Mouse (Mus musculus): ENCODE measurements around the gene Atg14. TPM values are rescaled to one million over a fixed set of nuclear protein-coding genes. Genes with fewer than 3 reads are reported as not detected.
A peak's percentile ranks its signal among the peaks of the same experiment; 100 is the strongest.
"Not testable (repeated sequence)": the region's sequence is repeated elsewhere in the genome, so short reads cannot be mapped to it uniquely, and the experiment has no call there.

Gene Atg14
- 1 to 10 TPM; 6.9 to 7.0 TPM for total RNA-seq (2021)

DNA sequence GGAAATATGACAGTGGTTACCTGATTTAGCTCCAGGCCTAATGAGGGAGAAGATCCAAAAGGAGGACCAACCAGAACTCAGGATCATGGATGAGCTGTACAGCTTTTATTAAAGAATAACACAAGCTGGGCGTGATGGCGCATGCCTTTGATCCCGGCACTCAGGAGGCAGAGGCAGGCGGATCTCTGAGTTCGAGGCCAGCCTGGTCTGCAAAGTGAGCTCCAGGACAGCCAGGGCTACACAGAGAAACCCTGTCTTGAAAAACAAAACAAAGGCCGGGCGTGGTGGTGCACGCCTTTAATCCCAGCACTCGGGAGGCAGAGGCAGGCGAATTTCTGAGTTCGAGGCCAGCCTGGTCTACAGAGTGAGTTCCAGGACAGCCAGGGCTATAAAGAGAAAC, at the start of gene Atg14:
Gene Atg14, minus strand, starts transcription at position 101 of the 400 bp plus-strand sequence.
- DNase-seq, result not testable (repeated sequence)

DNA sequence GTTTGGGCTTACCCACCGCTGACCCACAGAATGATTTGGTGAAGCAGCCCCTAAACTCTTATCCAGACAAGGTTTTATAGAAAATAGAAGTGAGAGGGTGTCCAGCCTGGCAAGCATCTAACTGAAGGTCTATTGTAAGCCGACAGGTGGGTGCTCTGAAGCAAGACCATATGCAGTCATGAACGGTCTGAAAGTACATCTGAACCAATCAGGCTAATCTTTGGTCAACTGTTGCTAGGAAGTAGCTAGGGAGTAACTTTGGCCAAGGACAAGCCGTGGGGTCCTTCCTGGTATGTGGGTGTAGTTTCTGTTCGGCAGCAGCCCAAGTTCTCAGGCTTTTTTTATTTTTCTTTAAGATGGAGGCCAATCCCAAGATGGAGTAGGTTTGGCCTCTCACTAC, 48.4 kb upstream of the Atg14 start:
- DNase-seq, result no peak

DNA sequence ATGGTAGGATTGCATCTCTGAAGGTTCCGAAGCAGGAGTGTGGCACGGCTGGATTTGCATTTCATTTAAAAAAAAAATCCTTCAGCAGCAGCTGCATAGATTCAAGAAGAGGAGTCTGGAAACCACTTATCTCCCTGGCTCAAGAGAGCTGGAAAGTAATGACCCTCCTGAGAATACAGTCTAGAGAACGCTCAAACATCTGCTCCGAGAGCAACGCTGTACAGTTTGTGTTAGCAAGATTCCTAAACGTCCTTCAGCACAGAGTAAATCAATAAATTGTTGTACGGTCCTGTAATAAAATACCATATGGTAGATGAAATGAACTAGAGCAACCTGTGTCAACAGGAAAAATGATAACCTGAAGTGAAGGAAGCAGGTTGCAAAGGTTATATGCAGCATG, 42.8 kb upstream of the Atg14 start:
- peak; percentile 25 for DNase-seq

DNA sequence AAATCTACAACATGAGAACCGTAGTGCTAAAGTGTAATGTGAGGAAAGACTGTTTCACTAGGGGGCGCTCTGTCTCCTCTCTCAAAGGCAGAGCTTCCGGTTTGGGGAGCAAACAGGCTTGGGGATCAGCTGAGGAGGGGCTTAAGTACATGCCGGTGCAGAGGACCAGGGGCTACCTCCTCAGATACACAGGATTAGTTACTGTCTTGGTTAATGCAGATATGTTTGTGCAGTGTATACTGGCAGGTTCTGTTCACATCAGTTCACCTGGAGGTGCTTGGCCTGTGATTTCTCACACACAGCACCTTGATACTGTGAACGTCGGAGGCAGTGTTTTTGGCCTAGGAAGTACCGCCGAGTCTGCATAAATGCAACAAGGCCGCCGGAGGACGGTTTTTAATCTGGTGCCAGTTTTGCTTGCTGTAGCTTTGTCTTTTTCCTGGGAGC, 27.5 kb upstream of the Atg14 start:
- peak; percentile 77 for DNase-seq

DNA sequence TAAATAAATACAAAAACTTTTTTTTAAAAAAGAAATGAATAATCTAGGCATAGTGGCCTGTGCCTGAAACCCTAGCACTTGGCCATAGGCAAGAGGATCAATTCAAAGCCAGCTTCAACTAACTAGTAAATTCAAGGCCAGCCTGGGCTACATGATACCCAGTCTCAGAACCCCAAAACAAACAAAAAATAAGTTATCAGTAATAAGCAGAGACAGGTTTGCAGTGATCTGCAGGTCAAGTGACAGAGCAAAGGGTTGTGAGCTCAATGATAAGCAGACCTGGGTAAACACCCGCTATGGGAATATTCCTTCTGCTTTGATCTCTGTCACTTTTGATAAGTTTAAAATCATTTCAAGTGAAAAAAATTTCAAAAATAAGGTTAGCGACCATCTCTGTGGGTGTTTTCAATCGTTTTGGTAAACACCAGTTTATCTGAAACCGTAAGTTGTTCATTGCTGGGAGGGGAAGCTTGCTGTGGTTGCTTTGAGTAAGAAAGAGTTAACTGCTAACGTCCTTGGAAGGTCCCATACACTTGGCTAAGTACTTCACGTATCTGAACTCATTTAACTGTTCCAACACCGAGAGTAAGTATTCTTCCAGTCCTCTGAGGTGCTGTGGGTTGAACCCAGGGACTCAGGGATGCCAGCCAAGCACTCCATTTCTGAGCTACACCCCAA, 24.1 kb upstream of the Atg14 start:
- DNase-seq, result no peak

DNA sequence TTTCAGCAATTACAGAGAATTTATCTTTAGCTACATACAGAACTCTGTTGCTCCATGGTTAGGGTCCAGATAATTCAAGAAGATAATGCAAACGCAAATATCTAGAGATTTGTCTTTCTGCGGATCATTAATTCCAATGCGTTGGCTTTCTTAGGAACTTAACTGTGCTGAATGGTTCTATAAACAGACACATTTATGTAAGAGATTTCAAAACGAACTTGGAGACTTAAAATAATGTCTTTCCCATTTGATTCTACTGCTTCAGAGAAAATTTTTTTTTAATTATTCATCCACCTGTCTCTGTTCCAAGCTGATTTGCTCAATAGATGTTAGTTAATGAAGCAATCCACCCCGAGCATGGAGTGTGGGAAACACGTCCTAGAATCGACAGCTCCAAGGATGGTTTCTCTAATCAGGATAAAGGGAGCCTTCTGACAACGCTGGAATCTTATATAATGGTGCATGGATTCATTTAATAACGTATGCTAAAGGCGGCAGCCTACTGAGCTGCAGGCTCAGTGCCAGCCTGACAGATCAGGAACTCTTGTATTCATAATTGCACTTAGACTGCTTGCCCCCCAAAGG, 20.0 kb upstream of the Atg14 start:
- no peak for DNase-seq

DNA sequence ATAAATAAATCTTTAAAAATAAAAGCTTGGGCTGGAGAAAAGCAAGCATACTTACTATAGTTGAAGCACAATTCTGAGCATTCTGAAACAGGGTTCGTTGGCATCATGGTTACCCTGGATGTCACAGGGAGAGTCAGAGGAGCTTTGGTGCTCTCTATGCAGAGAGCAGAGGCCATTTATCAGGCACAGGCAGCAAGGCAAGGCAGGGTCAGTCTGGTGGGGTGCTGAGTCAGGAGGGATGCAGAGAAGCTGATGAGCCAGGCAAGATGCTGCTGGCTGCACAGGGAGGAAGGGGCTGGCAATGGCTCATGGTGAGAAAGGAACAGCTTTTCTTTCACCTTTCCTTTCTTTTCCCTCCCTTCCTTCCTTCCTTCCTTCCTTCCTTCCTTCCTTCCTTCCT, 19.0 kb upstream of the Atg14 start:
- DNase-seq, result no peak

DNA sequence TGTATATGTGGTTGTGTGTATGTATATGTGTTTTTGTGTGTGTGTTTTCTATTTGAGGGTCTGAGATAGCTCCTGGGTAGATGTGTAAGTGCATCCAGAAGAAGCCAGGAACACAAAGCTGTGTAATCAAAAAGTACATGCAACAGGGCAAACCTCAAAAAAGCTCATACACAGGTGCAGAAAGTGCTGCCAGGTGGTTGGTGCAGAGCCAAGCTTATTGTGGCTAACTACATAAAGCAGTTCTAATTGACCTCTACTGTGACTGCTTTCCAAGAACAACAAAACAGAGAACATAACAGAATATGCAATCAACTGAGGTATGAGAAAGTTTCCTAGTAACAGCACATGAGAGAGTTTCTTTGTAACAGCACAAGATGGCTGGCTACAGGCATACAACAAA, 13.9 kb upstream of the Atg14 start:
- no peak for DNase-seq

DNA sequence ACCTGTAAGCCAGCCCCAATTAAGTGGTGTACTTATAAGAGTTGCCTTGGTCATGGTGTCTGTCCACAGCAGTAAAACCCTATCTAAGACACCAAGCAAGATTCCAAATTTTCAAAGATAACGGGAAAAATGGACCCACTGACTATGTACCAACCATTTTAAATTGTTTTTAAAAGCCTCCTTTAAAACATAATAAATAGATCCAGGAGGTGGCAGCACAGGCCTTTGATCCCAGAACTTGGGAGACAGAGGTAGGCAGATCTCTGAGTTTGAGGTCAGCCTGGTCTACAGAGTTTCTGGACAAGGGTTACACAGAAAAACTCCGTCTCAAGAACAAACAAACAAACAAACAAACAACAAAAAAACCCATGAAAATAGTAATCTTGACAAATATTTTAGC, 11.2 kb upstream of the Atg14 start:
- no peak for DNase-seq

DNA sequence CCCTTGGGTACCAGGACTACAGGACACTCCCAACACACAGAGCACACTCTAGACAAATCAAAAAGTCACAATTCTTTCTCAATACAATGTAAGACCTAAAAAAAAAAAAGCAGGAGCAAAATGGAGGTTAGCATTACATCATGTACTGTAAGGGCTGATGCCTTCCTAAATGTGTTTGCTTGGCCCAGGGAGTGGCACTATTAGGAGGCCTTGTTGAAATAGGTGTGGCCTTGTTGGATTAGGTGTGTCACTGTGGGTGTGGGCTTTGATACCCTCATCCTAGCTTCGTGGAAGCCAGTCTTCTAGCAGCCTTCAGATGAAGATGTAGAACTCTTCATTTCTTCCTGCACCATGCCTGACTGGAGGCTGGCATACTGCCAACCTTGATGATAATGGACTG, 10.8 kb upstream of the Atg14 start:
- DNase-seq, result no peak

DNA sequence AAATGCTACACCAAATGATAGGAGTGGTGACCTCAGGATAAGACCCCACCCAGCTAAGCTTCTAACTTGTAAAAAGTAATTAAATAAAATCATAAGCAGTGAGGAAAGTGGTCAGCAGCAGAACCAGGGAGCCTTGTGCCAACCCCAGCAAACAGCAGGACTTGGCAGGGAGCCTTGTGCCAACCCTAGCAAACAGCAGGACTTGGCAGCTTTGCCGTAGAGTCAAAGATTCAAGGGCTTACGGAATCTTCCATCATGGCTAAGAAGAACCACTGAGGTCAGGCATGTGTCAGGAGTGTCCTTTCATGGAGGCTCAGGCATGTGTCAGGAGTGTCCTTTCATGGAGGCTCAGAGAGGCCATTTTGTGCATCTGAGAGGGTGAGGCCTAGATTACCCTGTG, 7.6 kb upstream of the Atg14 start:
- peak; percentile 25 for DNase-seq

DNA sequence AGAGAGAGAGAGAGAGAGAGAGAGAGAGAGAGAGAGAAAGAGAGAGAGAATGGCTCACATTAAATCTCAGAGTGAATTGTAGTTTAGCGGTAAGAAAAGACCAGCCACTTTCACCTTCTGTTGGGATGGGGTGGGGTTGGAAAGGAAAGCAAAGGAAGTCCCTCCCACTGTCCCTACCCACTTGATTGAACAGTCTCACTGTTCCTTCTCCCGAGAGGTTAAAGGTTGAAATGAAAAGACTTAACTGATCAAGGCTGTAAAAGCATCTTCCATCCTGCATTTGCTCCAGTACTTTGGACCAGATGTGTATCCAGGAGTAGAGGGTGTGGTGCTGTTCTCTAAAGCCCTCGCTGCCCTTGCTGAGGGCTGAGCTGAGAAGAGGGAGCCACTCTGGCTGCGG, 6.2 kb upstream of the Atg14 start:
- DNase-seq, result no peak

DNA sequence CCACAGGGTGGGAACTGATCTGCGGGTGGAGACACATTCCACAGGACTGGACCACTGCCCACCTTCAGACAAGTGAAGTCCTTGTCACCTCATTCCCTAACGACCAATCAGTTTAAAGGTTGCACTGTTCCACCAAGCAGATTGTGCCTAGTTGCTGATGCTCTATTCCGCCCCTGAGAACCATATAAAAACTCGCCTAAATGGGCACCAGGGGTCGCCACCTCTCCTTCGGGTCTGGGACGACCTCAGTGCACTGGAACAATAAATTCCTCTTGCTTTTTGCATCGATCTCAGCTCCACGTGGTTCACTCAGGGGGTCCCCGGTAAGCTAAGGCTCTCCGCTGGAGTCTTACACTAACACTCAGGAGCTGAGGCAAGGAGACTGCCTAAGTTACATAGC, 4.3 kb upstream of the Atg14 start:
- DNase-seq, result no peak

DNA sequence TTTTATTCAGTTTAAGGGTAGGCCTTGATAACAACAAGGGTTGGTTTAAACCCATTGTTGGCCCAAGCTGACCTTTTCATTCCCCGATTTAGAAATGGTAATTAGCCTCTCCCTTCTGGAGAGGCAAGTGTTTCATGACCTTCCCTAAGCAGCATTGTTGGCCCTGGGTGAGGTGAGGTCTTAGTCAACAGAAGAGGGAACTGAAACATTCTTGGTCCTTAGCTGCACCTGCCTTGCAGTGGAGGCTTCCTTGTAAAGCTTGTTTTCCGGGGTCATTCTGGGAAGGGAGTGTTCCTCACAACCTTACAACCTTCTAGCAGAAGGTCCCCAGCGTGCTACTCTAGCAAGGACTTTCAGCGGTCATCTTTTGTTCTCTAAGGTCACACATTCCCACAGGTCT, 2.3 kb upstream of the Atg14 start:
- no peak for DNase-seq

DNA sequence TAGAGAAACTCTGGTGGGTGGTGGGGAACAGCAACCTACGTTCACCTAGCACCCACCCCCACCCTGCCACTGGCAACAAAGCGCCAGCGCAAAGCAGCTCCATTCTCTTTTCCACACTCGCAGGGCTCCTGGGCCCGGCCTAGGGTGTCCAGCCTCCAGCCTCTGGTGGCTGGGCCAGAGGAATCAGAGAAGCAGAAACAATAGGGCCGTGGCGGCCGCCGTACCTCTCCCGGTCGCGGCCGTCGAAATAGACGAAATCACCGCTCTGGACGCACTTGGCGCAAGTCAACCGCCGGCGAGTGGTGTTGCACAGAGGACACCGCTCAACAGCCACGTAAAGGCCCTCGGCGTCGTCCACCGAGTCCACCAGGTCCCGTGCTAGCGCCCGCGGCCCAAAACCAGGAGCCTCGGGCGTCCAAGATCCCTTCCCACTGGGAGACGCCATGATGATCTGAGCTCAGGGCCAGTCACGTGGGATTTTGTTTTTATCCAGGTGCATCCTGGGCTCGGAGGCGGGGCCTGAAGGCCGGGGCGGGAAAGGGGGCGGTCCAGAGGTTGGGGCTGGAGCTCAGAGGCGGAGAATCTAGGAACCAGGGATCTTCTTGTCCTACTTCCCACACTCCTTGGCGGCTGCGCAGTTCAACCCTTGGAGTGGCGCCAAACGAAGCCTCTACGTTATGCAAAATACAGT, 2.3 kb downstream of the Atg14 start:
- DNase-seq, result peak; percentile 98

DNA sequence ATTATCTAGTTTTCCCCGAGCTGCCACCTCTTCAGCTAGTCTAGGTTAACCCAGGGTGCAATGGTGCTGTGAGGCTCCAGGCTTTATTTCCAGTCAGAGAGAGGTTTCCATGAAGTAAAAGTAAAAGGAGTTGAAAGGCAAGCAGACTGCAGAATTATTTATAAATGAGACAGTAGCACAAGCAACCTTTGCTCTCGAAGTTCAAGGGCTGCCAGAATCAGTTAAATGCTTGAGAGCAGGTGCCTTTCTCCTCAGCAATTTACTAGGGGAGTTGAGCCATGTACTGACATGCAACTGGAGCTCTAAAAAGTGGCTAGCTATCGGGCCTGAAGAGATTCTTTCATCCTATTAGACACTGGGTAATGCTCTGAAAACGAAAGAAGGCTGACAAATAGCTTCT, 7.3 kb downstream of the Atg14 start:
- DNase-seq, result no peak

DNA sequence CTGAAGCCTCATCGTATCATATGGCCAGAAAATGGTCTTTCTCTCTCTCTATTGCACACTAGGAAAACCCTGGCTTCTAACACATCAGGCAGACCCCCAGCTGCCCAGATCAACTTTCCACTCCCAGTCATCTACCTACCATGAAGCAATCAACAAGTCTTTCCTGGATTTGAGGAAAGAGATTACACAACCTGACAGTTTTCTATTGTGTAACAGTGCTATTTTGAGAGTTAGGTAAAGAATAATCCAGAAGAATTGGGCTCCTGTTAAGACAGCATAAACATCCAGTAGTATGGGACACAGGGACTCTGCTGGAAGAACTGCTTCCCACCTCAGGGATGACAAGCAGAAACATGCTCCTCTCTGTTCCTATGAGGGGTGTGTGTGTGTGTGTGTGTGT, 7.9 kb downstream of the Atg14 start:
- no peak for DNase-seq

DNA sequence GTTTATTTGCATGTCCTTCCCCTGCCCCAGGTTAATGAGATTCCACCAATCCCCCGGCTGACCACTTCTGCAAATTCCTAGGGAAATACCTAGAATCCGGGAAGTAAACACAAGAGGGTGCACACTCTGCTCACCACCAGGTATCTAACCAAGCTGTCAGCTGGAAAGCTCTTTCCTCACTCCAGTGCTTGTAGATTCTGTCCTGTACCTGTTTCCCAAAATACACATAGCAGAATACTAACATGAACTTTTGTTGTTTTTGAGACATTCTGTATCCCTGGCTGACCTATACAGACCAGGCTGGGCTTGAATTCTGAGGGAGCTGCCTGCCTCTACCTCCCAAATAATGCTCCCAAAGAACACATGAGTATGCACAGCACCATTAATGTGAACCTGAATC, 9.7 kb downstream of the Atg14 start:
- no peak for DNase-seq

DNA sequence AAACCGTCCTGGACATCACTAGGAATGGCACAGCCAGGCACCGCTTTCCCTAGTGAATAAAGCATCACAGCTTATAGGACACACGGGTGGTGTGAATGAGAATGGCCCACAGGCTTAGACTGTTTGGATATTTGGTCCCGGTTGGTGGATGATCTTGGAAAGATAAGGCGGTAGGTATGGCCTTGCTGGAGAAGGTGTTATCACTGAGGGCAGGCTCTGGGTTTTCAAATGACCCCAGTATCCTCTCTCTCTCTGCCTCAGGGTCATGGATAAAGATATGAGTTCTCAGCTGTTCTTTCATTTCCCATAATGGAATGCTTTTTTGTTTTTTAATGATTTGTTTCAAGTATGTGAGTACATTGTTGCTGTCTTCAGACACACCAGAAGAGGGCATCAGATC, 15.2 kb downstream of the Atg14 start:
- no peak for DNase-seq

DNA sequence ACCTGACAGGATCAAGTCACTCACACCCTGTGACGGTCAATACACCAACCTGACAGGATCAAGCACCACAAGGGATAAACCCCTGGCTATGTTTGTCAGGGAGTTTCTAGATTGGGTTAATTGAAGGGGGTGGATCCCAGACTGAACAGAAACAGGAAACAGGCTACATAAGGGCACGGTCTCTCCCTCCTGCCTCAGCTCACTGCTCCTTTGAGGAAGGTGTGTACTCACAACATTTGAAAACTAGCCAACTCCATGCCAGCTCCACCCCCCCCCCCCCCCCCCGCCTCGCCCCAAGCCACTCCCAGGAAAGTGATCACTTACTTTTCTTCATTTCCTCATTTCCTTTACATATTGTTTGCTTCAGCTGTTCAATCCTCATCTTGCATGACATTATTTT, 16.2 kb downstream of the Atg14 start:
- no peak for DNase-seq

DNA sequence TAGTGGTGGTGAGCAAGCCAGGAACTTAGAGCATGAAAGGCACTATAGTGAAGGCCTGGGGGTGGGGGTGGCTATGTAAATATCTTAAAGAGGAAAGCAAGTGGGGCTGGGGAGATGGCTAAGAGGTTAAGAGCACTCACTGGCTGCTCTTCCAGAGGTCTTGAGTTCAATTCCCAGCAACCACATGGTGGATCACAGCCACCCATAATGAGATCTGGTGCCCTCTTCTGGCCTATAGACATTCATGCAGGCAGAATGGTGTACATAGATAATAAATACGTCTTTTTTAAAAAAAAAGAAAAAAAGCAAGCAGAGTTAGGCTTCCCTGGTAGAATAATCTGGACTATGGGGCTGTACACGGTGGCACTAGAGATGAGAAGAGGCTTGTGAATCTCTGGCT, 17.1 kb downstream of the Atg14 start:
- DNase-seq, result no peak

DNA sequence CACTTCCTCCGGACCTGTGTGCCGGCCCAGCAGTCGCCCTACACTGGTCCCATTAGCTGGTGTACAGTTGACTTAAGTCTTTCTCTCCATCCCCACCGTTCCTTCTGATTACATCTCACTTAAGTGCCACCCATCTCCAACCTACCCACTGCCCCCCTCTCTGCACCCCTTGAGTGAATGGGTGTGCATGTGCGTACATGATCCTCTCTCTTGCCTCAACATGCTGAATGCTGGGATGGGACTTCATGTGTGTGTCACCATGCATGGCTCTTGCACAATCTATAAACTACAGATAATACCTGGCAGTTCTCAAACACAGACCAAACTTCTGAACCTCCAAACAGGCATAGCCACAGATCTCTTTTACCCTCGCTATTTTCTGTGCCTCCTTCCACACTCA, 18.8 kb downstream of the Atg14 start:
- DNase-seq, result no peak

DNA sequence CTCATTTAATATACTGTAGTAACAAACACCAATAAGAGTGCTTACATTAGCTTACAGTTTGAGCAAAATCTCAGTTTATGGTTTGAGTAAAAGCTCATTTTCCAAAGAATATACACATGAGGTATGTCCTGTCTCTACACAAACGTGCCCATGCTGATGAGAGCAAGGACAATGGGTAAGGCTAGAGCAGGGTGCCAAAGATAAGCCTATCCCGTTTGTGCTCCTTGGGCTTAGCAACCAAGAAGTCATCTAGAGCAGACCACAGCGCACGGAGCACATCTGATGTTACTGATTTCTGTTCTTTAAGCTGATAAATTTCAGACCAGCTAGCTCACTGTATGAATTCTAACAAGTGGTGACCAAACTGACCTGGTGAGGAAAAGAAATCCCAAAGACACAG, 25.6 kb downstream of the Atg14 start:
- no peak for DNase-seq

DNA sequence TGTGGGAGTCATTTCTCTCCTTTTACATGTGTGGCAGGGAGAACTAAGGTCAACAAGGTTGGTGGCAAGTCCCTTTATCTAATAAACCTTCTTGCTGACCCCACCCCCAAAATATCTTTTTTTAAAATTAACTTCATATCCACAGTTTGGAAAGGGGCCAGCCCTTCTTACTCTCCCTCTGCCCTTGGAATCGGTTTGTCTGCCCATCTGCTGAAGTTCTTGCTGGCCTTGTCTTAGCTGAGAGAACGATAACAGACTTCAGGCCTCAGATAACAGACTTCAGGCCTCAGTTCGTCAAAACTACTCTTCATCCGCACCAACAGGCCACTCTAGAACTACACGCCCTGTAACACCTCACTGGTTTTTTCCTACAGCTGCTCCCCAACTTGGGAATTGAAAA, 26.2 kb downstream of the Atg14 start:
- no peak for DNase-seq

All from heart, postnatal 4 days (tissue).